Mouse (Mus musculus): ENCODE data around the gene Ccl25. TPM values are rescaled to one million over a fixed set of nuclear protein-coding genes. Genes with fewer than 3 reads are reported as not detected.
A peak's percentile ranks its signal among the peaks of the same experiment; 100 is the strongest.

The Ccl25 gene
- total and polyA plus RNA-seq, 3 experiments, result 4.6 to 6.0 (median 5.4) TPM

DNA sequence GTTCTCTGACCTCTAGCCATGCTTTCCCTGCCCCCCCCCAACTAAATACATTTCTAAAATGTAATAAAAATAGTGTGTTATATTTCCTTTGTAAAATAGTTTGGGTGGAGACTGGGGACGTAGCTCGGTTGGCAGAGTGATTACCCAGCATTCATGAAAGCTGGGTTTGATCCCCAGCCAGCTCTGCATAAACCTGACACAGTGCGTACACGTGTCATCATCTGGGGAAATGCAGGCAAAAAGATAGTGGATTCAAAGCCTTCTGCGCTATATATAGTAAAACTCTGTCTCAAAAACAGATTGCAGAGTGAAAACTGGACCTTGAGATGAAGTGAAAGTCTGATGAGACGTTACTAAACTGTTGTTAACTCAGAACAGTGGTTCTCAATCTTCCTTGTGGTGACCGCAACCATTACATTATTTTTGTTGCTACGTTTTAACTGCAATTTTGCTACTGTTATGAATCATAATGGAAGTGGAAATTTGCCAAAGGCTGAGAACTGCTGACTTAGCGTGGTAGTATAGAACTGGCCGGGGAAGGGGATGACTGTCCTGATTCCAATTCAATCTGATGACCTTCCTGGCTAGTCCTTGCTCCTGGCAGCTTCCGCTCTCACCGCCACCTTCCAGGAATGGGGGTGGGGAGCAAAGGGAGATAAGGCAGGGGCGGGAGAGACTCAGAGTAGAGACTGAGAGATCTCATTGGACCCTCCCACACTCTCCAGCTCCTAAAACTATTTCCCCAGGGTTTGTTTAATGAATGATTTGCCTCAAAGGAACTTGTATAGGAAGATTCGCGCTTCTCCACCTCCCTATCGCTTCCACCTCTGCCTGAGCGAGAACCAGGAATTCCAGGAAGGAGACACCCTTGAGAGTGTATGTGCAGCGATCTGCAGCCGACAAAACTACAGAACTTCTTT lies 79.2 kb downstream of the Ccl25 start:
- Histone ChIP-seq H3K9ac (ENCODE audit: insufficient read depth, low read depth) (no peak overlapping the region), H3K79me2 (replicated peaks; ENCODE audit: control insufficient read depth, extremely low read depth, insufficient read depth, poor library complexity, severe bottlenecking) (no peaks in the 10 kb centered on the region), H3K9me3 (replicated peaks; ENCODE audit: low read length) (peaks cover 8% of the 10 kb centered on the region), H3K4me3 (replicated peaks in 1 of 3; ENCODE audit: low read depth in 2 of 3, low read length in 2 of 3, poor library complexity in 1 of 3) (no peak overlapping the region), H3K27me3 (replicated peaks) (peaks cover 5% of the 10 kb centered on the region), H3K4me2 (ENCODE audit: insufficient read depth, low read depth, poor library complexity, severe bottlenecking) (0 out of 2 replicates have a peak overlapping the region, but pooled peaks have one; percentile 9), H3K36me3 (replicated peaks in 1 of 2; ENCODE audit: control insufficient read depth in 1 of 2, insufficient read depth in 1 of 2, low read length in 1 of 2) (no peaks in the 10 kb centered on the region), H3K27ac (ENCODE audit: insufficient read depth, low read depth) (no peak overlapping the region), H3K4me1 (ENCODE audit: control insufficient read depth in 1 of 2, insufficient read depth in 2 of 2) (0 out of 4 replicates have a peak, but pooled peaks cover 0 to 3% of the 10 kb centered on the region in 2 experiments)
- in situ Hi-C loops (cut with MboI; ENCODE audit: low pct_ligation_motif_present, low pct_unique_long_range_greater_than_20kb, low sequenced_read_pairs), result loop anchor here (5.0 kb wide), 1 partner anchor 37 kb away; no protein-coding TSS in a partner anchor
- TF ChIP-seq USF2 (conservative IDR thresholded peaks at IDR 0.05; ENCODE audit: low read depth, low read length) (no peak), TCF12 (IDR thresholded peaks at IDR 0.05; ENCODE audit: low read depth, low read length) (no peak), MYC (IDR thresholded peaks at IDR 0.05; ENCODE audit: low read depth, low read length) (0 out of 2 replicates have a peak, but pooled peaks have one; percentile 27), PAX5 (IDR thresholded peaks at IDR 0.05; ENCODE audit: low read length) (no peak), SMC3 (IDR thresholded peaks at IDR 0.05; ENCODE audit: low read depth, low read length) (no peak), EP300 (IDR thresholded peaks at IDR 0.05; ENCODE audit: low read length) (peak; percentile 81), BHLHE40 (IDR thresholded peaks at IDR 0.05; ENCODE audit: low read depth, low read length) (peak; percentile 84), JUN (IDR thresholded peaks at IDR 0.05; ENCODE audit: insufficient read depth, low read depth, low read length) (peak; percentile 63), ETS1 (conservative IDR thresholded peaks at IDR 0.05; ENCODE audit: low read depth, low read length) (peak; percentile 74), NELFE (IDR thresholded peaks at IDR 0.05; ENCODE audit: low read depth, low read length) (no peak), RCOR1 (conservative IDR thresholded peaks at IDR 0.05; ENCODE audit: low read depth, low read length) (0 out of 2 replicates have a peak, but pooled peaks have one; percentile 61), TBP (conservative IDR thresholded peaks at IDR 0.05; ENCODE audit: low read depth, low read length) (no peak), MEF2A (IDR thresholded peaks at IDR 0.05; ENCODE audit: borderline replicate concordance, low read depth, low read length) (peak; percentile 81), CTCF (conservative IDR thresholded peaks at IDR 0.05 in 1 of 2, IDR thresholded peaks at IDR 0.05 in 1 of 2; ENCODE audit: low read depth in 2 of 2, low read length in 2 of 2) (no peak), ZKSCAN1 (IDR thresholded peaks at IDR 0.05; ENCODE audit: borderline replicate concordance, low read depth, low read length) (no peak), RAD21 (IDR thresholded peaks at IDR 0.05; ENCODE audit: low read depth, low read length) (no peak), MAFK (IDR thresholded peaks at IDR 0.05; ENCODE audit: insufficient replicate concordance, low read length) (peak; percentile 94), ZC3H11A (IDR thresholded peaks at IDR 0.05; ENCODE audit: low read depth, low read length) (no peak), IRF4 (IDR thresholded peaks at IDR 0.05; ENCODE audit: low read depth, low read length) (peak; percentile 86), USF1 (IDR thresholded peaks at IDR 0.05; ENCODE audit: low read depth, low read length) (no peak), JUND (conservative IDR thresholded peaks at IDR 0.05; ENCODE audit: low read depth, low read length) (peak; percentile 90), MAX (IDR thresholded peaks at IDR 0.05; ENCODE audit: low read length) (no peak), MAZ (IDR thresholded peaks at IDR 0.05; ENCODE audit: low read depth, low read length) (no peak), GABPA (IDR thresholded peaks at IDR 0.05; ENCODE audit: insufficient replicate concordance, low read depth, low read length) (no peak), ZNF384 (IDR thresholded peaks at IDR 0.05; ENCODE audit: low read depth, low read length) (no peak), UBTF (IDR thresholded peaks at IDR 0.05; ENCODE audit: low read depth, low read length) (no peak)
- dilution Hi-C loops (cut with MboI; ENCODE audit: extremely low pct_ligation_motif_present, extremely low pct_unique_long_range_greater_than_20kb, low sequenced_read_pairs), result no loop called here
- DNase-seq (ENCODE audit: extremely low read depth), result peak; percentile 50
